Mouse (Mus musculus) retina, postnatal 1 day (tissue): ENCODE measurements around the gene Tceal6.
"Not testable (repeated sequence)": the region's sequence is repeated elsewhere in the genome, so short reads cannot be mapped to it uniquely, and the experiment has no call there.

Source experiments
- DNase-seq: peaks from one replicate; pipeline ENCODE4 v3.0.0-alpha.2; 2012

Gene Tceal6

DNA sequence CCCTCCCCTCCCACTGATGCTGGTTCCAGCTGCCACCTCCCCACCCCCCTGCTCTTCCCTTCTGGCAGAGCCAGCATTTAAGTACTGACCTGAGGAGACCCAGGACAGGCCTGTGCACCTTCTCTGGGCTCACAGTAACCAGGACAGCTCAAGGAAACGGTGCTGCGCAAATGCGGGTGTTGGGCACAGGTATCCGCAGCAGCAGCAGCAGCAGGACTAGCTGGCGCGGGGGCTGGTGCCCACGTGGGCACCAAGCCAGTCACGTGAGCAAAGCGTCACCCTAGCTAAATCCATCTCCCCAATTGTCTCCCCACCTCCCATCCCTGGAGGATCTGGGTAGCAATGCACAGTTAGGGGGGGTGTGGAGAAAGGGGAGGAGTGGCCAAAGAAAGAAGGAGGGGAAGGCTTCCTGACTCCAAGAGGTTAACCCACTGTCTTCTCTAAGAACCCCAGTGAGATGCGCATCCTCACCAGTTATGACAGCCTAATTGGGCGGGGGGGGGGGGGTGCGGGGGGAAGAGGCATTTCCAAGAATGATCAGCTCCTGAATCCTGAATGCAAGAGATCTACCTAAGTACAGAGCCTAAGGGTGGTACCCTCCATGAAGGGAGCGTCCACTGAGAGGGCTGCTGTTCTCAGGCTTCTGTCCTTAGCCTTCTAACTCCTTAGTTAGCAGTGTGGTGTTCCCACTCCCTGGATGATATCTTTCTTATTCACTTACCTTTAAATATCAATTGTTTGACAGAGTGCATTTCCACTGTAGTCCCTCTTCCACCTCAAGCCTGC, at the start of gene Tceal6:
Tceal6 (minus strand) TSS at position 252 of the 786 bp plus-strand sequence.
- peak; percentile 61 for DNase-seq

DNA sequence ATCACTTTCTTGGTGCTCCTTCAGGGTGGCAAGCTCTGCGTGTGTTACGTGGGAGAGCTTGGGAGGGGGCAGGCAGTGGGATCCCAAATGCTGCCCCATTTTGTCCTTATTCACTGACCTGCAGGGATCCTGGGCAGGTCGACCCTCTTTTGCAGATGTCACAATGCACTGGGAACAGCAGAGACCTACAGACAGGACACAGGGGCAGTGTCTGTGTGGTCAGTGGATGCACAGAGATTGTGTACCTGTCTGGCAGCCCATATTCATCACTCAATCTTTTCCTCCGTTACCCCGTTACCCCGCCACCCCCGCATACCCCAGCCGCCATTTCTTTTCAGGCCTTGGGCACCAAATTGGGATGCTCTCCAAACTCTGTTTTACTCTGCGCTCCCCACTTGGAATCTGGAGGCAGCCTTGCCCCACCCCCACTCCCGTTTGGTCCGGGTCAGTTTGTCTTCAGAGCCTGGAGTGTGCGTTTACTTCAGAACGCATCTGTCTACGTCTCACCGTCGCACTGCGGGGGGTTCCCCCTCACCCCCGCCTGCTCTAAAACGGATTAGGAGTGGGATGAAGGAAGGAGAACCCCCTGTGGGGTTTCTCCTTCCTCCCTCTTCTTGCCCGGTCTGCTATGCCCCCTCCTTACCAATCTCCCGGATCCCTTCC, 583 bp downstream of the Tceal6 start:
- DNase-seq = not testable (repeated sequence)

DNA sequence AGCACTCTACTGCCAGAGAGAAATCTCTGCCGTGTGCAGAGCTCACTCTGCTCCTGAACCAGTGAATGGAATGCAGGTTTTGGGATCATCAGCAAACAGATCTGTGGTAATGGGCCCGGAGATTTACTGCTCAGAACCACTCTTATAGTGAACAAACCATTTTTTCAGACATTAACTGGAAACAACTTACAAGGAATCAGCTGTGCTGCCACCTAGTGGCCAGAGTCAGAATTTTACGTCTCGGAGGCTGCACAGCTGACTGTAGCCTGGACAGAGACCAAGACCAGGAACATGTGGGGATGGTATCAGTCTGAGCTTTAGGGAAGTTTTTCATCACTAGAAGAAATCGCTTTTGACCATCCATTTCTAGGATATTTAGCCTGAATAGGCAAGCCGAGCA, 20.6 kb downstream of the Tceal6 start:
- not testable (repeated sequence) for DNase-seq

DNA sequence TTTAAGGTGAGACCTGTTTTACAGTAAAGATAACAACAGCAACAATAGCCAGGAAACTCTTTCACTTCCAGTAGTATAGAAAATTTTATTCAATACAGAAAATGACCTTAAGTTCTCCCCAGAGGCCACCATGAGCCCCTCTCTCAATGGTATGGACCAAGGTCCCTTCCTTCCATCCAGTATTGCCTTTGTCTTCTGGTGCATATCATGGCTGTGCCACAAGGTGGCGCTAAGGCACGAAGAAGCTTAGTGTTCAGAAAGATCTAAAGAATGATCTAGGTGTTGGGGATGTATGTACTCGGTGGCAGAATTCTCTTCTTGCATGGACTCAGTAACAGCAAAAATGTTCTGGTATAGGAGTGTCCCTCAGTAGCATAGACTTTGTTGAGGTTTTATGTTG, 21.8 kb downstream of the Tceal6 start:
- DNase-seq = not testable (repeated sequence)

DNA sequence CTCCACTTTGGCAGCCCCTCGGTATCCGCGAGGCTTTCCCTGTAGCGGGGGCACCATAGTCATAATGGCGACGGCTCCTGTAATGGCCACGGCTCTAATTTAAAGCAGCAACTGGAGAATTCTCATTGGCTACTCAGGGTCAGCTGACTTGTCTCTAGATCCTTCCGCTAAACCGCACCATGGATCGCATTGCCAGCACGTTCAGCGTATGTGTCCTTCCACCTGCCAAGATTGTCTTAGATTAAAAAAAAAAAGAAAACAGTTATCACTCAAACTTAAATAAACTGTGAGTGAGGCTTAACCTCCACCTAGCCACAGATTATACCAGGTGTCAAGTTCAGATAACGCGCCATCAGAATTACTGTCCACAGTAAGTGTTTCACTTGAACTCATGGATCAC, 33.0 kb downstream of the Tceal6 start, which contains the start of gene Gm15023:
Gm15023 (minus strand) TSS at position 101 of the 400 bp plus-strand sequence.
- not testable (repeated sequence) for DNase-seq
